Mouse (Mus musculus): Measurements from ENCODE around the gene Akap6.

Gene Akap6

GRCm38 (mm10) chr12:52711857-52712640, 12.9 kb downstream of the Akap6 start:
- 57% methylated on average over 7 of the region's 7 CpGs for WGBS

- WGBS = 81% methylated on average over 6 of the region's 6 CpGs
These were observed 19.2 kb downstream of the Akap6 start for GRCm38 (mm10) chr12:52718392-52718791.

- WGBS = 64% methylated on average over 9 of the region's 9 CpGs
These were observed 20.0 kb downstream of the Akap6 start for GRCm38 (mm10) chr12:52719232-52719631.

GRCm38 (mm10) chr12:52719681-52720080, 20.5 kb downstream of the Akap6 start:
- 52% methylated on average over 5 of the region's 5 CpGs for WGBS

- WGBS = 61% methylated on average over 3 of the region's 3 CpGs
These were observed 24.9 kb downstream of the Akap6 start for GRCm38 (mm10) chr12:52724039-52724615.

GRCm38 (mm10) chr12:52726434-52727231, 27.4 kb downstream of the Akap6 start:
- WGBS = 41% methylated on average over 10 of the region's 10 CpGs

- WGBS = 77% methylated on average over 6 of the region's 6 CpGs
These were observed 30.2 kb downstream of the Akap6 start for GRCm38 (mm10) chr12:52729396-52729795.

GRCm38 (mm10) chr12:52735161-52735560, 36.0 kb downstream of the Akap6 start:
- 83% methylated on average over 7 of the region's 11 CpGs for WGBS

GRCm38 (mm10) chr12:52737151-52737550, 38.0 kb downstream of the Akap6 start:
- WGBS = 94% methylated on average over 1 of the region's 1 CpGs

- 69% methylated on average over 3 of the region's 3 CpGs for WGBS
These were observed 40.1 kb downstream of the Akap6 start for GRCm38 (mm10) chr12:52739326-52739725.

GRCm38 (mm10) chr12:52741801-52742200, 42.6 kb downstream of the Akap6 start:
- 51% methylated on average over 5 of the region's 5 CpGs for WGBS

- 61% methylated on average over 12 of the region's 12 CpGs for WGBS
These were observed 50.8 kb downstream of the Akap6 start for GRCm38 (mm10) chr12:52750006-52750405.

- WGBS = 65% methylated on average over 2 of the region's 2 CpGs
These were observed 56.5 kb downstream of the Akap6 start for GRCm38 (mm10) chr12:52755649-52756048.

GRCm38 (mm10) chr12:52757881-52758280, 58.7 kb downstream of the Akap6 start:
- WGBS = 44% methylated on average over 4 of the region's 4 CpGs

GRCm38 (mm10) chr12:52764046-52764445, 64.9 kb downstream of the Akap6 start:
- 95% methylated on average over 2 of the region's 2 CpGs for WGBS

GRCm38 (mm10) chr12:52764810-52765209, 65.6 kb downstream of the Akap6 start:
- WGBS = 53% methylated on average over 3 of the region's 3 CpGs

GRCm38 (mm10) chr12:52769561-52769960, 70.4 kb downstream of the Akap6 start:
- WGBS = 70% methylated on average over 3 of the region's 3 CpGs

GRCm38 (mm10) chr12:52771931-52772330, 72.7 kb downstream of the Akap6 start:
- WGBS = 59% methylated on average over 7 of the region's 7 CpGs

- WGBS = 32% methylated on average over 10 of the region's 11 CpGs
These were observed 73.5 kb downstream of the Akap6 start for GRCm38 (mm10) chr12:52772494-52773280.

GRCm38 (mm10) chr12:52773847-52774246, 74.7 kb downstream of the Akap6 start:
- 32% methylated on average over 3 of the region's 3 CpGs for WGBS

GRCm38 (mm10) chr12:52774382-52774781, 75.2 kb downstream of the Akap6 start:
- 18% methylated on average over 6 of the region's 6 CpGs for WGBS

GRCm38 (mm10) chr12:52780216-52780615, 81.0 kb downstream of the Akap6 start:
- 18% methylated on average over 5 of the region's 5 CpGs for WGBS
